8 mouse cellular contexts compared by ENCODE assay signal in genomic region chr5:122643701-122644100, GRCm38 (mm10). TPM values are rescaled to one million over a fixed set of nuclear protein-coding genes. Genes with fewer than 3 reads are reported as not detected.
DNase-seq lines count a peak whose midpoint lies in the region; ATAC-seq and TF ChIP-seq lines count a peak whose summit lies in the region.

P2rx7 (plus strand) TSS chr5:122643911.

- no peak for ATAC-seq in midbrain, embryonic 11.5 days (ENCODE audit: low FRiP score)
- peak; percentile 14; the same call in 1 of the 2 replicates for ATAC-seq in heart, postnatal 0 days (ENCODE audit: insufficient read depth, low read depth)

- no peak for TF ChIP-seq EP300 in heart, postnatal 0 days (IDR thresholded peaks at IDR 0.05; ENCODE audit: low read depth)

- no peaks in the 10 kb centered on the region for H3K36me3 ChIP-seq in midbrain, embryonic 11.5 days (ENCODE audit: control insufficient read depth, insufficient read depth, low read length)
- H3K36me3 ChIP-seq in midbrain, embryonic 10.5 days: no peaks in the 10 kb centered on the region
- H3K36me3 ChIP-seq in heart, postnatal 0 days (replicated peaks; ENCODE audit: control insufficient read depth, insufficient read depth, low read length): no peaks in the 10 kb centered on the region

- 79% methylated on average over 12 of the region's 12 CpGs for WGBS in midbrain, embryonic 11.5 days
- 84% methylated on average over 12 of the region's 12 CpGs for WGBS in midbrain, embryonic 10.5 days
- 62% methylated on average over 12 of the region's 12 CpGs for WGBS in heart, postnatal 0 days

- H3K9ac ChIP-seq in midbrain, embryonic 11.5 days (ENCODE audit: low read length): 0 out of 2 replicates have a peak within 1 kb of the TSS, but pooled peaks have one; percentile 9
- 0 out of 2 replicates have a peak within 1 kb of the TSS, but pooled peaks have one; percentile 21 for H3K9ac ChIP-seq in heart, postnatal 0 days (replicated peaks; ENCODE audit: low read depth, low read length)

- H3K4me3 ChIP-seq in midbrain, embryonic 11.5 days (ENCODE audit: low read depth, low read length): no peak within 1 kb of the TSS
- H3K4me3 ChIP-seq in midbrain, embryonic 10.5 days: no peak within 1 kb of the TSS
- peak within 1 kb of the TSS; percentile 12; the same call in 1 of the 2 replicates for H3K4me3 ChIP-seq in heart, postnatal 0 days (ENCODE audit: low read depth, low read length)

- H3K27ac ChIP-seq in midbrain, embryonic 11.5 days (ENCODE audit: low read depth, low read length): no peak within 1 kb of the TSS
- no peak within 1 kb of the TSS; the same call in 1 of the 2 replicates for H3K27ac ChIP-seq in midbrain, embryonic 10.5 days (replicated peaks)
- peak within 1 kb of the TSS; percentile 2 for H3K27ac ChIP-seq in heart, postnatal 0 days (ENCODE audit: low read depth)

- H3K4me1 ChIP-seq in midbrain, embryonic 11.5 days (ENCODE audit: control insufficient read depth, insufficient read depth, low read length): no peaks in the 10 kb centered on the region
- H3K4me1 ChIP-seq in midbrain, embryonic 10.5 days: peaks cover 14% of the 10 kb centered on the region
- no peaks in the 10 kb centered on the region; the same call in 1 of the 2 replicates for H3K4me1 ChIP-seq in heart, postnatal 0 days (ENCODE audit: control insufficient read depth, insufficient read depth)

- no peaks in the 10 kb centered on the region for H3K27me3 ChIP-seq in midbrain, embryonic 11.5 days (ENCODE audit: control insufficient read depth, insufficient read depth, low read length)
- no peaks in the 10 kb centered on the region for H3K27me3 ChIP-seq in midbrain, embryonic 10.5 days (ENCODE audit: low read depth, poor library complexity, severe bottlenecking)
- H3K27me3 ChIP-seq in heart, postnatal 0 days (ENCODE audit: control insufficient read depth, insufficient read depth, low read length): no peaks in the 10 kb centered on the region

- TF ChIP-seq CTCF in heart, postnatal 0 days (IDR thresholded peaks at IDR 0.05; ENCODE audit: low read depth): no peak

- DNase-seq in midbrain, embryonic 11.5 days (ENCODE audit: low spot score, missing footprints): no peak
- DNase-seq in midbrain, embryonic 10.5 days (ENCODE audit: low spot score): no peak
- DNase-seq in cerebellum, adult 9-10 months: peak; percentile 46
- DNase-seq in heart, postnatal 0 days (ENCODE audit: low spot score): no peak
- DNase-seq in layer of hippocampus, adult 18-20 months (ENCODE audit: low spot score in 2 of 2): peak; percentile 44 to 63
- peak; percentile 75 for DNase-seq in lung, postnatal 14 days
- peak; percentile 47 to 54 for DNase-seq in right cerebral cortex, postnatal 36 days (ENCODE audit: low spot score in 2 of 2)
- no peak for DNase-seq in retina, postnatal 1 day

- H3K4me2 ChIP-seq in midbrain, embryonic 11.5 days: no peak within 1 kb of the TSS
- H3K4me2 ChIP-seq in heart, postnatal 0 days (ENCODE audit: low read depth, low read length): peak within 1 kb of the TSS; percentile 29; the same call in 1 of the 2 replicates

- H3K9me3 ChIP-seq in midbrain, embryonic 11.5 days (ENCODE audit: control insufficient read depth, low read length): no peaks in the 10 kb centered on the region
- no peaks in the 10 kb centered on the region for H3K9me3 ChIP-seq in midbrain, embryonic 10.5 days (replicated peaks)
- H3K9me3 ChIP-seq in heart, postnatal 0 days (replicated peaks; ENCODE audit: control insufficient read depth, low read length): no peaks in the 10 kb centered on the region

RNA-seq across cellular contexts. Expression of gene P2rx7, which starts in this region (rescaled TPM):
- polyA plus RNA-seq in midbrain, embryonic 11.5 days (2014; fragmentation: Nextera tagmentation; extraction: Ambion mirVana): 0.63 and 0.92 TPM in 2 replicates
- 0.63 and 1.0 TPM in 2 replicates for polyA plus RNA-seq in midbrain, embryonic 10.5 days (2016; fragmentation: Nextera tagmentation; extraction: Ambion mirVana)
- 2.7 and 4.4 TPM in 2 replicates for total RNA-seq in heart, postnatal 0 days (2014; rRNA removed; ENCODE audit: low replicate concordance)
- polyA plus RNA-seq in heart, postnatal 0 days (2015; fragmentation: Nextera tagmentation; extraction: Ambion mirVana): 1.6 and 2.2 TPM in 2 replicates
- total RNA-seq in layer of hippocampus, adult 18-20 months (2021): 1 to 10 TPM; 7.2 to 9.9 TPM

Comparison
In these comparisons a context has a peak if more than half of its experiments do, and no peak if none do; other contexts are left out.
1. DNase-seq: peak in cerebellum, adult 9-10 months (single experiment), layer of hippocampus, adult 18-20 months (2 of 2), lung, postnatal 14 days (single experiment) and right cerebral cortex, postnatal 36 days (2 of 2); none in midbrain, embryonic 11.5 days (single experiment), midbrain, embryonic 10.5 days (single experiment), heart, postnatal 0 days (single experiment) and retina, postnatal 1 day (single experiment).